Mouse (Mus musculus): ENCODE data around the gene Lipc.

The Lipc gene

GRCm38 (mm10) chr9:70911163-70911562 lies 40.9 kb downstream of the Lipc start:
- no peak for DNase-seq

DNA sequence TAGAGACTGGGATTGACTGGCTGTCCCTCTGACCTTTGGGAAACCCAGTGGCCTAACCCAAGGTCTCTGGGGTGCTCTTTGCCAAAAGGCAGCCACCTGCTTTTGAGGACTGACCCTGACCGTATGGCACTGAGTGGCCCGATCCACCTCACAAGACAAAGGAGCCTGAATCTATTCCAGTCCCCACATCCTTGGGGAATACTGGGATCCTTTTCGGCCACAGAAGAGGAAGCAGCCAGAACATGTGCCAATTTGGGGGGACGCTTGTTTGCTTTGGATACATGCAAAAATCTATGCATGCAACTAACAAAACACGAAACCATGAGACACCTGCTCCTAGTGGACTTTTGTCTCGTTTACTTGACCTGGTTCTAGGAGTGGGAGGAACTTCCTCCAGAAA lies 41.7 kb downstream of the Lipc start:
- no peak for DNase-seq

GRCm38 (mm10) chr9:70902821-70903730 lies 49.0 kb downstream of the Lipc start:
- DNase-seq, result no peak

DNA sequence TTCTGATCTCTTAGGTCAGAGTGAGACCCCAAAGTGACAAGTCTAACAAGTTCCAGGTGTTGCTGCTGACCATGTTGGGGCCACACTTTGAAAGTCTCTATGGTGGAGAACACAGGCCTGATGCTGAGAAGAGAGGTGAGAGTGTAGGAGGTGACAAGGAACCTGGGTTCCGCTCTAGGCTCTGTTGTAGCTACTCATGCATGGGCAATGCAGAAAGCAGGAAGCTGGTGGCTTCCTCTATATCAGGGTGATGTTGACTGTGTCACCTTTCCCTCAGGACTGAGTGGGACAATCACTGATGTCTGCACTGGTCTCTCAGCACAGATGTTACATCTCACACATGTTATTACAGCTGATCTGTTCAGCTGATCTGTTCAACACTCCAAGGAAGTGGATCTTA lies 57.8 kb downstream of the Lipc start:
- no peak for DNase-seq

DNA sequence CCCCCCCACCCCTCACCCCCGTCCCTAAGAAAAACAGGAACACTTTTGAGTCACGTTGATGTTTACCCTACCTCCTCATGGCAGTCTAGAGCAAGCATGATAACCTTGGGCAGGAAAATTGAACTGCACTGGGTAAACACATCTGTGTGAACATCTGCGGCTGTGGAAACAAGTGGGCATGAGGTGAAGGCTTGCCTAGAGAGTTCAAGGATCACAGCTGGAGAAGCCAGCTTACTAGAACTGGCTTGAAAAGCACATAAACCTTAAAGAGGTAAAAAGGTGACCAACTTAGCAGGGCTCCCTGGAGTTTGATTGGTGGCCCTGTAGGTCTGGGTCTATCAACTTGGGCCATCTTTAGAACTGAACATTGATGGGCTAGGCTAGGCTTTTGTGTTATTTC lies 58.5 kb downstream of the Lipc start:
- DNase-seq, result no peak

DNA sequence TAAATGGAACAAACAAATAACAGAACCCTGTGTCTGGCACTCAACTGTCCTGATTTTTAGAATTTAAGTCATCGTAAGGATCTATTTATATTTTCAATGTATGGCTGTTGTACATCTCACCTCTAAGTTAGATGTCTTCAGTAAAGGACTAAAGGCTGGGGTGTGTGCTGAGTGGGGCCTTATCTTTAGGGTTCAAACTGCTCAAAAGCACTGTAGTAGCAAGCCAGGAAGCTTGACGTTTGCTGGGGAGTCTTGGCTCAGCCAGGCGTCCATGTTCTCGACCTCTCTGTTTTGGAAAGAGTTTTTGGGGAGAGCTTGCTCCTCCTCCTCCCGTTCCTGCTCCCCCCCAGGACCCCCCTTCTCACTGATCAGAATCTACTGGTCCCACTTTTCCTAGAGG lies 59.4 kb downstream of the Lipc start:
- no peak for DNase-seq

GRCm38 (mm10) chr9:70891431-70892133 lies 60.4 kb downstream of the Lipc start:
- DNase-seq, result peak; percentile 64

DNA sequence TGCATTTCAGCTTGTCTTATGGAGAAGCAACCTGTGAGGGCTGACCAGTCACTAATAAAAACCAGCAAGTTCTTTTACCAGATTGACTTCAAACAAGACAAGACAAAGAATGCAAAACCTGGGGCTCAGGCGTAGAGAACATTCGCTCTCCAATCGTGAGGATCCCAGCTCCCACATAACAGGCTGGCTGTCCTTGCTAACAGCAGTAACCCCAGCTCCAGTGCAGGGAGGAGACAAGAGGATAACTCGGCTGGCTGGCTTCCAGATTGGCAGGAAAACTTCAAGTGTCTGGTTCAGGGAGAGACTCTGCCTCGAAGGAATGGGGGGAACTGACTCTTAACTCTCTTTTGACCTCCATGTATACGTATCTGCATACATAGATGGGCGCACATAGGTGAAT lies 61.3 kb downstream of the Lipc start:
- no peak for DNase-seq

DNA sequence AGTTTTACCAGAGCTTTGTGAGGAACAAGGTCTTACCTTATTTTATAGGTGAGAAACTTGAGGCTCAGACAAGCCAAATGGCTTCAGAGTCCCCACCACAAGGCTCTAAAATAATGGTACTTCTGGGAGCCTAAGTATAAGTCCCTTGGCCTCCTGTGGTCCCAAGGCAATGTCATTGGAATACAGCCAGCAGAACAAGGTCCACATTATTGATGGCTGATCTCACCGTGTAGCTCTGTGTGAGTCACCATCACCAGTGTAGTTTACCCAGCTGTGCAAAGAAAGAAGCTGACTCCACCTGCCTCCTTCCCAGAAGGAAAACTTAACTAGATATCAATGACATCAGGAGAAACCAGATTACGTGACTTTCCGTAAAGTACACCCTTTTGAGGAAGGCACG lies 63.1 kb downstream of the Lipc start:
- no peak for DNase-seq

- DNase-seq, result no peak
These were observed 63.5 kb downstream of the Lipc start for GRCm38 (mm10) chr9:70888556-70888955.

GRCm38 (mm10) chr9:70881982-70882381 lies 70.0 kb downstream of the Lipc start:
- DNase-seq, result no peak

- no peak for DNase-seq
These were observed 73.2 kb downstream of the Lipc start for GRCm38 (mm10) chr9:70878823-70879222.

DNA sequence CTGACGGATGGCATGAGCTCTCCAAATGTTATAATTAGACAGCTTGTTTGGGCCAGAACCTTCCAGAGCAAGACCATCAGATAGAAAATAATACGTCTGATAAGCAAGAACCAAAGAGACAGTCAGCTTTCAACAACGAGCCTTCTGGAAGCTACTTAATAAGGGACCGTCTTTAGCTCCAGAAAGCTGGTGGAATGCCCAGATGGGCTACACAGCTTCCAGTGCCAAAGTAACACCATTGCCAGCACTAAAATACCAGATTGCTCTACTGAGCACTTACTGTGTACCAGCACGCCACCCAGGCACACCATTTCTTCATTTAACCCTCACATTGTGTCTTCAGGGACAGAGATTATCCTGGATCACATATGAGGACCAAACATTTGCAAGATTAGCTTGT lies 73.9 kb downstream of the Lipc start:
- no peak for DNase-seq

- no peak for DNase-seq
These were observed 76.5 kb downstream of the Lipc start for GRCm38 (mm10) chr9:70875490-70875889.

DNA sequence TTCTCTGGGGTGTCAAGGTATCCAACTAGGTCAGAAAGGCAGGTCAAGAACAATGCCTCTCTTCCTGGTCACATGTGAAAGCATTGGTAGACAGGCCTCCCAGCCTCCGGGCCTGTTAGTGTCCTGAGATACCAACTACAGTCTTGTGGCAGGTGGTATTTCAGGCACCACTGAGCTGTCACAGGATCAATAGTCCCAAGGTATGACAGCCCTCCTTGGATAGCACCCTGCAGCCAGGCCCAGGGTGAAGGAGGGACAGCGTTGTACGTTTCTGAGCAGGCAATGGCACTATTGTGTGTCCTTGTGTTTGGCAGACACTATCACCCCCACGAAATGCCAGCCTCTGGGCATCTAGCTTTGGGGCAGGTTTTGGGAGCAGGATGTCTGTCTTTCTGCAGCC lies 77.0 kb downstream of the Lipc start:
- DNase-seq, result no peak

DNA sequence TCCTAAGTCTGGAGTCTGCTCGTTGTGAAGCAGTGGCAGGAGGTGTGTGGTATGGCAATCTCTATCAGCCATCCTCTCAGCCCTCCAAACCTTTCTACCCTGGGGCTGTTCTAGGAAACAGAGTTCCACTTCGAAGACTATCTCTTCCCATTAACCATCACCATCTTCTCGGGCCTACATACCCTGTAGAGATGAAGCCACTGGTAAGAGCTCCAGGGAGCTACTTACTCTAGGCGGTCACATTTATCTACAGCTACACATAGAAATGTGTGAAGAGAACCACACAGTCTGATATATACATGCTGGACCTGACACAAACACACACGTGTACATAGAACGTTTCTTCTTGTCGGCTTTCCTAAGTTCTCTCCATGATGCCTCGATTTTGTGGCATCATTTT lies 79.4 kb downstream of the Lipc start:
- no peak for DNase-seq

DNA sequence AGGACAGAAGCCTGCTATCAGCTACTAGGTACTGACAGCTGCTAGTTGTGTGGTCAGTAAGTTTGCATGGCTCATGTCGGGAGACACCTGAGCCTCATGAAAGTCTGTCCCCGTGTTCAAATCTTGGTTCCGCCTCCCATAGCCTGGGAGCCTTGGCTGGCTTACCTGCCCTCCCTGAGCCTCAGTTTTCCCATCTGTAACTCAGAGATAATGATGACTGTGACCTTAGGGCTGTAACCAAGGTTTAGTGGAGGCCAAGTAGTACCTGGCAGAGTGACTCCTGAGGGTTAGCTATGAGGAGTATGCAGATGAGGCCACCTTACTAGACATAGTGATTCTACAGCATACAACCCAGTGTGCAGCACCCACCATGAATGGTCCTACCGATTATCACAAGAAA lies 81.7 kb downstream of the Lipc start:
- no peak for DNase-seq

- DNase-seq, result no peak
These were observed 82.7 kb downstream of the Lipc start for GRCm38 (mm10) chr9:70869169-70869873.

- DNase-seq, result no peak
These were observed 84.6 kb downstream of the Lipc start for GRCm38 (mm10) chr9:70867381-70867780.

DNA sequence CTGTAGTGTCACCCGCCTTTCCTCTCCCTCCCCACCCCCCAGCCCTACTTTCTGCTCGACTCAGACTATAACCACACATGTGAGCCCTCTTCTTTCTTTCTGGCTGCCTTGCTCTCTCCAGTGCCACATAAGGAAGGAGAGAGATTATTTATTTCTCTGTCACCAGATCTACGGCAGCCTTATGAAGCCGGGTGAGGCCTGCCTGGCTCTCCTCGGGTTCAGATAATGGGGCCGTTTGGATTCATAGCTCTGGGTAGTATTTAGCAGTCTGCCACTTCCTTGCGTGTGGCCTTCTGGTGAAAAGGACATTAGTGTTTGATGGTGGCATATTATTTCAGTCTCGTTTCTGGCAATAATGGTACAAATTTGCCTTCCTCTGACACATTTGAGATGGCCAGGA lies 88.0 kb downstream of the Lipc start:
- DNase-seq, result no peak

DNA sequence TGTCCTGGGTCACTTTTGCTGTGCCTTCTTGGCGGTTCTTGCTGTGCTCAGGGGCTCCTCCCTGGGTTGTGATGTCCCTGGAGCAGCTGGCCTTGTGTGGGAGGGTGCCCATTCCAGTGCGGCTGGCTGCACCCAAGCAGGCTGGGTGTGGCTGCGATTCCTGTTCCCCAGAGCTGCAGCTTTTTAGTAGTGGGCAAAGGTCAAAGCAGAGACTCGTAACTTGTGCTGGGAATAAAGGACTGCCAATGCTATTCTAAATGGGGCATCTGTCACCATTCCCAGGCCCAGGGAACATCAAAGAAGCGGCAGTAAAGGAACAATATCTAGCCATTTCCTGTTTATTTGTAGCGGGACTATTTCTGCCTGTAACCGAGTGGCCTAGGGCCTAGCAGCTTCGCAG lies 88.7 kb downstream of the Lipc start:
- peak; percentile 61 for DNase-seq

DNA sequence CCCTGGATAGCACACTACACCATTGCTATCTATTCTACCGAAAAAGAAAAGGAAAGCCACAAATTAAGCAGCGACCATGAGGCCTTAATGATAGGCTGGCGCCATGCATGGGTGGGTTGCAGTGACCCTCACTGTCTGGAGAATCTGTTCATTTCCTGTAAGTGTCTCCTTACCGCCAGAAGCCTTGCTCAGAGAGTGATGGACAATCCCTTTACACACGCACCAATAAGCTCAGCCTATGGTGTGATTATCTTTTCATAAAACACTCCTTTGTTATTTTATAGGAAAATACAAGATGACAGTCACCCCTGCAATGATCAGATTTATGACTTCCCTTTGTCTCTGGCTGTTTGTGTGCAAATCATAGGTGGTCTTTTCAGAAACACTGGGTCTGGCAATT lies 92.8 kb downstream of the Lipc start:
- no peak for DNase-seq

DNA sequence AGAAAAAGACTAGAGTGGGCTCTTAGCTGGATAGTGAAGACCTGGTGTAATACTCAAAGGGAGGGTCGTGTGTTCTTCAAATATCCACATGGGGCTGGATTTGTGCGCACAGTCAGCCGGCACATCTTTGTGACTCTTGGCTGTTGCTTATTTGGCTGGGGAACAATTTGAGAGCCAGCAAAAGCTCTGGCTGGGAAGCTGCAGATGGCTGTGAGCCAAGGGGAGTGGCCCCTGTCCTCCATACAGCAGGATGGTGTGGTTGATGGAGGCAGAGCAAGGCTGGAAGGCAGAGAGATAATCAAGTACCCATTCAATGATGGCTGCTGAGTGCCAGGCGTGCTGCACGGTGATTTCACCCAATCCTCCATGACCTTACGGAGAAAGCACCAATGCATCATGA lies 96.2 kb downstream of the Lipc start:
- no peak for DNase-seq

DNA sequence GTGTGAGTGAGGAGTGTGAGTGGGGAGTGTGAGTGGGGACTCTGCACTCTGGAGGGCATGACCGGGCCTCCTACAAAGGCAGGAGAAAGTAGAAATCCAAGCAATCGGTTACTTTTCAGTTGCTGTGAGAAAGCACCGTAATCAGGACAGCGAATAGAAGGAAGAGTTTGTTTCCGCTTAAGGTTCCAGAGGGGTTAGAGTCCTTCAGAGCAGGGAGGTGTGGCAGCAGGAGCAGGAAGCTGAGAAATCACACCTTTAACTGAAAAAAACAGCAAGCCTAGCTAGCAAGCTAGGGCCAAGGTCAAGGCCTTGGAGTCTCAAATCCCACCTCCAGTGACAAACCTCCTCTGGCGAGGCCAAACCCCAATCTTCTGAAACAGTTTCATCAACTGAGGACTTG lies 97.1 kb downstream of the Lipc start:
- DNase-seq, result peak; percentile 22

All from kidney, adult 11 months (tissue).